Mouse (Mus musculus): ENCODE measurements around the gene Glyr1. TPM values are rescaled to one million over a fixed set of nuclear protein-coding genes. Genes with fewer than 3 reads are reported as not detected.
A peak's percentile ranks its signal among the peaks of the same experiment; 100 is the strongest.

Glyr1 gene
- polyA plus RNA-seq (2015; fragmentation: Nextera tagmentation; extraction: Ambion mirVana): 162 and 164 TPM in 2 replicates

GRCm38 (mm10) chr16:5049774-5050234, at the start of gene Glyr1, which contains the start of gene Ubn1:
Glyr1 (minus strand) TSS chr16:5049863.
Ubn1 (plus strand) TSS chr16:5050057.
- Histone ChIP-seq H3K4me1 (peaks cover 24% of the 10 kb centered on the region), H3K4me2 (peak within 1 kb of the TSS; percentile 73), H3K9me3 (replicated peaks) (no peaks in the 10 kb centered on the region), H3K4me3 (replicated peaks) (peak within 1 kb of the TSS; percentile 99), H3K9ac (peak within 1 kb of the TSS; percentile 91), H3K27me3 (no peaks in the 10 kb centered on the region), H3K27ac (peak within 1 kb of the TSS; percentile 99), H3K36me3 (peaks cover 49% of the 10 kb centered on the region)
- WGBS: 0% methylated on average over 56 of the region's 56 CpGs
- ATAC-seq (replicated peaks; ENCODE audit: low FRiP score): peak; percentile 99

GRCm38 (mm10) chr16:5096504-5096903, 46.8 kb upstream of the Glyr1 start:
- H3K4me1 ChIP-seq: 0 out of 2 replicates have a peak, but pooled peaks cover 2% of the 10 kb centered on the region
- no peaks in the 10 kb centered on the region for H3K9me3 ChIP-seq (replicated peaks)
- H3K27me3 ChIP-seq: no peaks in the 10 kb centered on the region
- no peak overlapping the region for H3K27ac ChIP-seq
- WGBS: 65% methylated on average over 8 of the region's 8 CpGs
- ATAC-seq (replicated peaks; ENCODE audit: low FRiP score): no peak
- H3K4me2 ChIP-seq: no peak overlapping the region
- H3K4me3 ChIP-seq (replicated peaks): no peak overlapping the region
- no peak overlapping the region for H3K9ac ChIP-seq
- no peaks in the 10 kb centered on the region for H3K36me3 ChIP-seq

- no peaks in the 10 kb centered on the region for H3K9me3 ChIP-seq (replicated peaks)
- H3K4me3 ChIP-seq (replicated peaks): no peak overlapping the region
- WGBS: 77% methylated on average over 5 of the region's 5 CpGs
- H3K4me2 ChIP-seq: no peak overlapping the region
- peaks cover 11% of the 10 kb centered on the region for H3K36me3 ChIP-seq
- no peaks in the 10 kb centered on the region for H3K27me3 ChIP-seq
- no peak for ATAC-seq (replicated peaks; ENCODE audit: low FRiP score)
- no peak overlapping the region for H3K27ac ChIP-seq
- H3K4me1 ChIP-seq: 0 out of 2 replicates have a peak, but pooled peaks cover 2% of the 10 kb centered on the region
- no peak overlapping the region for H3K9ac ChIP-seq
Observed at GRCm38 (mm10) chr16:5093285-5093684, 43.6 kb upstream of the Glyr1 start.

- Histone ChIP-seq H3K27me3 (no peaks in the 10 kb centered on the region), H3K27ac (no peak overlapping the region), H3K36me3 (peaks cover 54% of the 10 kb centered on the region), H3K9me3 (replicated peaks) (no peaks in the 10 kb centered on the region), H3K4me3 (replicated peaks) (no peak overlapping the region), H3K4me2 (no peak overlapping the region), H3K4me1 (no peaks in the 10 kb centered on the region), H3K9ac (no peak overlapping the region)
- no peak for ATAC-seq (replicated peaks; ENCODE audit: low FRiP score)
- 53% methylated on average over 10 of the region's 10 CpGs for WGBS
Observed at GRCm38 (mm10) chr16:5089021-5089420, 39.4 kb upstream of the Glyr1 start.

- 93% methylated on average over 2 of the region's 2 CpGs for WGBS
- no peak overlapping the region for H3K9ac ChIP-seq
- H3K4me2 ChIP-seq: no peak overlapping the region
- no peak overlapping the region for H3K4me3 ChIP-seq (replicated peaks)
- no peak overlapping the region for H3K27ac ChIP-seq
- peaks cover 81% of the 10 kb centered on the region for H3K36me3 ChIP-seq
- no peaks in the 10 kb centered on the region for H3K27me3 ChIP-seq
- H3K4me1 ChIP-seq: no peaks in the 10 kb centered on the region
- H3K9me3 ChIP-seq (replicated peaks): no peaks in the 10 kb centered on the region
- ATAC-seq (replicated peaks; ENCODE audit: low FRiP score): no peak
Observed at GRCm38 (mm10) chr16:5086179-5086578, 36.5 kb upstream of the Glyr1 start.

GRCm38 (mm10) chr16:5085196-5085595, 35.5 kb upstream of the Glyr1 start:
- H3K27ac ChIP-seq: no peak overlapping the region
- WGBS: 81% methylated on average over 4 of the region's 4 CpGs
- no peaks in the 10 kb centered on the region for H3K9me3 ChIP-seq (replicated peaks)
- no peaks in the 10 kb centered on the region for H3K4me1 ChIP-seq
- no peak for ATAC-seq (replicated peaks; ENCODE audit: low FRiP score)
- peaks cover 85% of the 10 kb centered on the region for H3K36me3 ChIP-seq
- H3K4me3 ChIP-seq (replicated peaks): no peak overlapping the region
- no peak overlapping the region for H3K4me2 ChIP-seq
- no peak overlapping the region for H3K9ac ChIP-seq
- H3K27me3 ChIP-seq: no peaks in the 10 kb centered on the region

- Histone ChIP-seq H3K4me1 (no peaks in the 10 kb centered on the region), H3K4me2 (no peak overlapping the region), H3K4me3 (replicated peaks) (no peak overlapping the region), H3K27me3 (no peaks in the 10 kb centered on the region), H3K36me3 (peaks cover 95% of the 10 kb centered on the region), H3K27ac (no peak overlapping the region), H3K9ac (no peak overlapping the region), H3K9me3 (replicated peaks) (no peaks in the 10 kb centered on the region)
- no peak for ATAC-seq (replicated peaks; ENCODE audit: low FRiP score)
- WGBS: 92% methylated on average over 5 of the region's 5 CpGs
Observed at GRCm38 (mm10) chr16:5074341-5074740, 24.7 kb upstream of the Glyr1 start.

GRCm38 (mm10) chr16:5071974-5072373, 22.3 kb upstream of the Glyr1 start:
- no peak overlapping the region for H3K27ac ChIP-seq

GRCm38 (mm10) chr16:5070321-5070720, 20.7 kb upstream of the Glyr1 start:
- H3K36me3 ChIP-seq: peaks cover 87% of the 10 kb centered on the region
- H3K9ac ChIP-seq: no peak overlapping the region
- no peak overlapping the region for H3K27ac ChIP-seq
- no peak overlapping the region for H3K4me2 ChIP-seq
- 82% methylated on average over 3 of the region's 3 CpGs for WGBS
- H3K4me1 ChIP-seq: no peaks in the 10 kb centered on the region
- no peak for ATAC-seq (replicated peaks; ENCODE audit: low FRiP score)
- H3K9me3 ChIP-seq (replicated peaks): no peaks in the 10 kb centered on the region
- H3K27me3 ChIP-seq: no peaks in the 10 kb centered on the region
- H3K4me3 ChIP-seq (replicated peaks): no peak overlapping the region

More at GRCm38 (mm10) chr16:5071974-5072373, 22.3 kb upstream of the Glyr1 start:
- H3K36me3 ChIP-seq: peaks cover 89% of the 10 kb centered on the region
- no peak for ATAC-seq (replicated peaks; ENCODE audit: low FRiP score)
- no peak overlapping the region for H3K9ac ChIP-seq
- H3K4me2 ChIP-seq: no peak overlapping the region
- H3K27me3 ChIP-seq: no peaks in the 10 kb centered on the region
- WGBS: 89% methylated on average over 7 of the region's 7 CpGs
- no peaks in the 10 kb centered on the region for H3K9me3 ChIP-seq (replicated peaks)
- H3K4me3 ChIP-seq (replicated peaks): no peak overlapping the region
- H3K4me1 ChIP-seq: no peaks in the 10 kb centered on the region

- H3K4me3 ChIP-seq (replicated peaks): no peak overlapping the region
Observed at GRCm38 (mm10) chr16:5063472-5063871, 13.8 kb upstream of the Glyr1 start.

GRCm38 (mm10) chr16:5058114-5058513, 8.5 kb upstream of the Glyr1 start:
- Histone ChIP-seq H3K4me2 (no peak overlapping the region), H3K4me1 (no peaks in the 10 kb centered on the region), H3K27ac (no peak overlapping the region), H3K9me3 (replicated peaks) (no peaks in the 10 kb centered on the region), H3K36me3 (peaks cover 82% of the 10 kb centered on the region), H3K4me3 (replicated peaks) (no peak overlapping the region), H3K9ac (no peak overlapping the region), H3K27me3 (no peaks in the 10 kb centered on the region)
- 84% methylated on average over 1 of the region's 1 CpGs for WGBS
- no peak for ATAC-seq (replicated peaks; ENCODE audit: low FRiP score)

More at GRCm38 (mm10) chr16:5063472-5063871, 13.8 kb upstream of the Glyr1 start:
- H3K9ac ChIP-seq: no peak overlapping the region
- no peak for ATAC-seq (replicated peaks; ENCODE audit: low FRiP score)
- no peak overlapping the region for H3K4me2 ChIP-seq
- H3K36me3 ChIP-seq: peaks cover 80% of the 10 kb centered on the region
- no peaks in the 10 kb centered on the region for H3K4me1 ChIP-seq
- 93% methylated on average over 4 of the region's 4 CpGs for WGBS
- H3K9me3 ChIP-seq (replicated peaks): no peaks in the 10 kb centered on the region
- no peak overlapping the region for H3K27ac ChIP-seq
- no peaks in the 10 kb centered on the region for H3K27me3 ChIP-seq

- H3K4me1 ChIP-seq: peaks cover 24% of the 10 kb centered on the region
- peak overlapping the region; percentile 87 for H3K9ac ChIP-seq
- H3K4me3 ChIP-seq (replicated peaks): peak overlapping the region; percentile 99
- ATAC-seq (replicated peaks; ENCODE audit: low FRiP score): peak; percentile 84
- peak overlapping the region; percentile 73 for H3K4me2 ChIP-seq
- H3K36me3 ChIP-seq: peaks cover 49% of the 10 kb centered on the region
- H3K27me3 ChIP-seq: no peaks in the 10 kb centered on the region
- no peaks in the 10 kb centered on the region for H3K9me3 ChIP-seq (replicated peaks)
- under 1% methylated on average over 78 of the region's 78 CpGs for WGBS
- H3K27ac ChIP-seq: peak overlapping the region; percentile 99
Observed at GRCm38 (mm10) chr16:5050251-5051110, 818 bp upstream of the Glyr1 start.
